Mouse (Mus musculus): ENCODE results near the gene Arhgef10l.

The Arhgef10l gene

GRCm38 (mm10) chr4:140636312-140636996 is 29.4 kb downstream of the Arhgef10l start:
- no peak for DNase-seq (ENCODE audit: inconsistent age in 2 of 2, low spot score in 1 of 2)

GRCm38 (mm10) chr4:140634861-140635388 is 30.9 kb downstream of the Arhgef10l start:
- DNase-seq (ENCODE audit: inconsistent age in 2 of 2, low spot score in 1 of 2): peak; percentile 54 to 67

GRCm38 (mm10) chr4:140631276-140631849 is 34.4 kb downstream of the Arhgef10l start:
- peak in 1 of 2 experiments; percentile 83 for DNase-seq (ENCODE audit: inconsistent age in 2 of 2, low spot score in 1 of 2)

- peak; percentile 83 to 91 for DNase-seq (ENCODE audit: inconsistent age in 2 of 2, low spot score in 1 of 2)
These were observed 35.1 kb downstream of the Arhgef10l start for GRCm38 (mm10) chr4:140630651-140631241.

- DNase-seq (ENCODE audit: inconsistent age in 2 of 2, low spot score in 1 of 2): no peak
These were observed 35.7 kb downstream of the Arhgef10l start for GRCm38 (mm10) chr4:140630136-140630535.

GRCm38 (mm10) chr4:140628971-140629370 is 36.8 kb downstream of the Arhgef10l start:
- DNase-seq (ENCODE audit: inconsistent age in 2 of 2, low spot score in 1 of 2): peak in 1 of 2 experiments; percentile 40

GRCm38 (mm10) chr4:140628412-140628943 is 37.3 kb downstream of the Arhgef10l start:
- DNase-seq (ENCODE audit: inconsistent age in 2 of 2, low spot score in 1 of 2): peak in 1 of 2 experiments; percentile 45

- DNase-seq (ENCODE audit: inconsistent age in 2 of 2, low spot score in 1 of 2): peak in 1 of 2 experiments; percentile 32
These were observed 39.9 kb downstream of the Arhgef10l start for GRCm38 (mm10) chr4:140625651-140626525.

GRCm38 (mm10) chr4:140624468-140625176 is 41.2 kb downstream of the Arhgef10l start:
- DNase-seq (ENCODE audit: inconsistent age in 2 of 2, low spot score in 1 of 2): peak in 1 of 2 experiments; percentile 50

GRCm38 (mm10) chr4:140624087-140624467 is 41.7 kb downstream of the Arhgef10l start:
- DNase-seq (ENCODE audit: inconsistent age in 2 of 2, low spot score in 1 of 2): peak in 1 of 2 experiments; percentile 21

GRCm38 (mm10) chr4:140622819-140623218 is 43.0 kb downstream of the Arhgef10l start:
- DNase-seq (ENCODE audit: inconsistent age in 2 of 2, low spot score in 1 of 2): peak in 1 of 2 experiments; percentile 31

- DNase-seq (ENCODE audit: inconsistent age in 2 of 2, low spot score in 1 of 2): no peak
These were observed 45.3 kb downstream of the Arhgef10l start for GRCm38 (mm10) chr4:140620496-140620895.

GRCm38 (mm10) chr4:140617391-140618385 is 48.1 kb downstream of the Arhgef10l start:
- DNase-seq (ENCODE audit: inconsistent age in 2 of 2, low spot score in 1 of 2): peak; percentile 56 to 59

GRCm38 (mm10) chr4:140616894-140617293 is 48.9 kb downstream of the Arhgef10l start:
- peak in 1 of 2 experiments; percentile 18 for DNase-seq (ENCODE audit: inconsistent age in 2 of 2, low spot score in 1 of 2)

- DNase-seq (ENCODE audit: inconsistent age in 2 of 2, low spot score in 1 of 2): peak in 1 of 2 experiments; percentile 29
These were observed 49.6 kb downstream of the Arhgef10l start for GRCm38 (mm10) chr4:140616196-140616595.

GRCm38 (mm10) chr4:140615771-140616170 is 50.0 kb downstream of the Arhgef10l start:
- DNase-seq (ENCODE audit: inconsistent age in 2 of 2, low spot score in 1 of 2): peak in 1 of 2 experiments; percentile 18

GRCm38 (mm10) chr4:140614553-140614952 is 51.3 kb downstream of the Arhgef10l start:
- peak in 1 of 2 experiments; percentile 26 for DNase-seq (ENCODE audit: inconsistent age in 2 of 2, low spot score in 1 of 2)

- no peak for DNase-seq (ENCODE audit: inconsistent age in 2 of 2, low spot score in 1 of 2)
These were observed 51.7 kb downstream of the Arhgef10l start for GRCm38 (mm10) chr4:140614145-140614544.
